ENCODE assay signal across 17 mouse cellular contexts in genomic region chr3:107090001-107090400, GRCm38 (mm10). TPM values are rescaled to one million over a fixed set of nuclear protein-coding genes. Genes with fewer than 3 reads are reported as not detected.
A peak's percentile ranks its signal among the peaks of the same experiment; 100 is the strongest.
DNase-seq lines count a peak whose midpoint lies in the region; ATAC-seq and TF ChIP-seq lines count a peak whose summit lies in the region.
"Had no signal": no experiment of that assay in that cellular context is flagged by ENCODE, and none has a peak within 500 bp of the region (broad histone marks: within the 10 kb centered on the region; RNA-seq: fewer than 3 reads in every experiment).

No protein-coding gene starts in this region.

- no peak overlapping the region for H3K4me3 ChIP-seq in heart, postnatal 0 days (ENCODE audit: low read depth, low read length)
- H3K4me3 ChIP-seq in forebrain, embryonic 10.5 days, result no peak overlapping the region
- H3K4me3 ChIP-seq: forebrain, embryonic 15.5 days; hindbrain, embryonic 13.5 days; intestine, embryonic 15.5 days; limb, embryonic 15.5 days; neural tube, embryonic 13.5 days; stomach, embryonic 15.5 days had no signal

- H3K4me1 ChIP-seq in heart, postnatal 0 days (ENCODE audit: control insufficient read depth, insufficient read depth), result no peaks in the 10 kb centered on the region
- H3K4me1 ChIP-seq in forebrain, embryonic 10.5 days, result no peaks in the 10 kb centered on the region; the same call in 1 of the 2 replicates
- H3K4me1 ChIP-seq: forebrain, embryonic 15.5 days; hindbrain, embryonic 13.5 days; intestine, embryonic 15.5 days; limb, embryonic 15.5 days; neural tube, embryonic 13.5 days; stomach, embryonic 15.5 days had no signal

- no peak for TF ChIP-seq EP300 in heart, postnatal 0 days (IDR thresholded peaks at IDR 0.05; ENCODE audit: low read depth)

- no peaks in the 10 kb centered on the region for H3K36me3 ChIP-seq in heart, postnatal 0 days (replicated peaks; ENCODE audit: control insufficient read depth, insufficient read depth, low read length)
- H3K36me3 ChIP-seq in forebrain, embryonic 10.5 days (replicated peaks), result no peaks in the 10 kb centered on the region
- H3K36me3 ChIP-seq: forebrain, embryonic 15.5 days; hindbrain, embryonic 13.5 days; intestine, embryonic 15.5 days; limb, embryonic 15.5 days; neural tube, embryonic 13.5 days; stomach, embryonic 15.5 days had no signal

- no peak for ATAC-seq in heart, postnatal 0 days (ENCODE audit: insufficient read depth, low read depth)
- ATAC-seq: forebrain, embryonic 15.5 days; intestine, embryonic 15.5 days had no signal

- H3K4me2 ChIP-seq in heart, postnatal 0 days (ENCODE audit: low read depth, low read length), result peak overlapping the region; percentile 18; the same call in 1 of the 2 replicates
- H3K4me2 ChIP-seq: forebrain, embryonic 15.5 days; hindbrain, embryonic 13.5 days; intestine, embryonic 15.5 days; limb, embryonic 15.5 days; neural tube, embryonic 13.5 days; stomach, embryonic 15.5 days had no signal

- 43% methylated on average over 7 of the region's 7 CpGs for WGBS in heart, postnatal 0 days
- WGBS in forebrain, embryonic 10.5 days, result 72% methylated on average over 7 of the region's 7 CpGs

- H3K27ac ChIP-seq in heart, postnatal 0 days (ENCODE audit: low read depth), result peak overlapping the region; percentile 67; the same call in 1 of the 2 replicates
- no peak overlapping the region for H3K27ac ChIP-seq in forebrain, embryonic 10.5 days
- H3K27ac ChIP-seq: forebrain, embryonic 15.5 days; hindbrain, embryonic 13.5 days; intestine, embryonic 15.5 days; limb, embryonic 15.5 days; neural tube, embryonic 13.5 days; stomach, embryonic 15.5 days had no signal

- TF ChIP-seq CTCF in heart, postnatal 0 days (IDR thresholded peaks at IDR 0.05; ENCODE audit: low read depth), result no peak

- intact Hi-C loops in heart, postnatal 10 days (cut with DNase I), result no loop called here

- no peak overlapping the region for H3K9ac ChIP-seq in heart, postnatal 0 days (replicated peaks; ENCODE audit: low read depth, low read length)
- H3K9ac ChIP-seq: forebrain, embryonic 15.5 days; hindbrain, embryonic 13.5 days; intestine, embryonic 15.5 days; limb, embryonic 15.5 days; neural tube, embryonic 13.5 days; stomach, embryonic 15.5 days had no signal

- H3K27me3 ChIP-seq in heart, postnatal 0 days (ENCODE audit: control insufficient read depth, insufficient read depth, low read length), result peaks cover 1% of the 10 kb centered on the region; the same call in 1 of the 2 replicates
- H3K27me3 ChIP-seq in forebrain, embryonic 10.5 days (ENCODE audit: poor library complexity, severe bottlenecking), result no peaks in the 10 kb centered on the region
- H3K27me3 ChIP-seq: forebrain, embryonic 15.5 days; intestine, embryonic 15.5 days; limb, embryonic 15.5 days; neural tube, embryonic 13.5 days; stomach, embryonic 15.5 days had no signal

- DNase-seq in heart, postnatal 0 days (ENCODE audit: low spot score), result no peak
- no peak for DNase-seq in heart, postnatal 10 days
- peak; percentile 71 for DNase-seq in T-cell, adult 2 months (ENCODE audit: low spot score)
- DNase-seq in thymus, adult 18-20 months, result peak; percentile 84 to 92
- no peak for DNase-seq in forebrain, embryonic 10.5 days (ENCODE audit: extremely low spot score, low spot score)
- no peak for DNase-seq in embryo, embryonic 10.5 days (ENCODE audit: low spot score)
- DNase-seq in gastrocnemius, postnatal 25 days, result no peak
- DNase-seq: adrenal gland, postnatal 10 days; heart, postnatal 14 days; layer of hippocampus, postnatal 36 days had no signal

- H3K9me3 ChIP-seq in heart, postnatal 0 days (replicated peaks; ENCODE audit: control insufficient read depth, low read length), result no peaks in the 10 kb centered on the region
- H3K9me3 ChIP-seq in forebrain, embryonic 10.5 days, result no peaks in the 10 kb centered on the region
- H3K9me3 ChIP-seq: forebrain, embryonic 15.5 days; hindbrain, embryonic 13.5 days; intestine, embryonic 15.5 days; limb, embryonic 15.5 days; neural tube, embryonic 13.5 days; stomach, embryonic 15.5 days had no signal

RNA-seq across cellular contexts. Expression of gene Kcna2, which starts 10.9 kb away (rescaled TPM):
- total RNA-seq in heart, postnatal 0 days (2014; rRNA removed; ENCODE audit: low replicate concordance), result 0.99 and 1.2 TPM in 2 replicates
- 0.01 and 0.07 TPM in 2 replicates for polyA plus RNA-seq in heart, postnatal 0 days (2015; fragmentation: Nextera tagmentation; extraction: Ambion mirVana)
- total RNA-seq in heart, postnatal 10 days (2021), result under 1 TPM; 0.65 to 0.67 TPM
- not detected in 2 replicates for polyA plus RNA-seq in forebrain, embryonic 10.5 days (2016; fragmentation: Nextera tagmentation; extraction: Ambion mirVana)
- total RNA-seq in gastrocnemius, postnatal 25 days (2021), result 1 to 10 TPM; 1.0 to 1.4 TPM

RNA-seq across cellular contexts. Expression of gene Kcna3, which starts 54.0 kb away (rescaled TPM):
- total RNA-seq in heart, postnatal 0 days (2014; rRNA removed; ENCODE audit: low replicate concordance), result 1.7 TPM in 1 of 2 replicates, not detected in the other
- 0.10 and 0.19 TPM in 2 replicates for polyA plus RNA-seq in heart, postnatal 0 days (2015; fragmentation: Nextera tagmentation; extraction: Ambion mirVana)
- total RNA-seq in heart, postnatal 10 days (2021), result under 1 TPM; 0.36 to 0.45 TPM
- polyA plus RNA-seq in forebrain, embryonic 10.5 days (2016; fragmentation: Nextera tagmentation; extraction: Ambion mirVana), result 3.3 and 3.5 TPM in 2 replicates
- total RNA-seq in gastrocnemius, postnatal 25 days (2021), result not detected
- total RNA-seq: gastrocnemius, adult 8-10 months had no signal

Comparison
In these comparisons a context has a peak if more than half of its experiments do, and no peak if none do; other contexts are left out.
1. DNase-seq: peak in T-cell, adult 2 months (single experiment) and thymus, adult 18-20 months (2 of 2); none in heart, postnatal 0 days (single experiment), heart, postnatal 10 days (0 of 2), forebrain, embryonic 10.5 days (single experiment), embryo, embryonic 10.5 days (single experiment) and gastrocnemius, postnatal 25 days (single experiment).